Mouse (Mus musculus) lung, adult 2 months (tissue): Measurements from ENCODE around the gene Mob3b.

Source experiments
- CTCF ChIP-seq: fragments of 200-500 bp; IDR thresholded peaks from 2 replicates; pipeline ENCODE4 v1.5.1; 2011; ENCODE audit warnings: mild to moderate bottlenecking, low read length, control low read depth; ENCODE audit not compliant: insufficient read depth
- POLR2A ChIP-seq: fragments of 200-500 bp; IDR thresholded peaks from 2 replicates; pipeline ENCODE4 v1.6.1; 2011; ENCODE audit warnings: low read depth, mild to moderate bottlenecking, control low read depth, low read length, borderline replicate concordance; ENCODE audit errors: extremely low read depth

DNA sequence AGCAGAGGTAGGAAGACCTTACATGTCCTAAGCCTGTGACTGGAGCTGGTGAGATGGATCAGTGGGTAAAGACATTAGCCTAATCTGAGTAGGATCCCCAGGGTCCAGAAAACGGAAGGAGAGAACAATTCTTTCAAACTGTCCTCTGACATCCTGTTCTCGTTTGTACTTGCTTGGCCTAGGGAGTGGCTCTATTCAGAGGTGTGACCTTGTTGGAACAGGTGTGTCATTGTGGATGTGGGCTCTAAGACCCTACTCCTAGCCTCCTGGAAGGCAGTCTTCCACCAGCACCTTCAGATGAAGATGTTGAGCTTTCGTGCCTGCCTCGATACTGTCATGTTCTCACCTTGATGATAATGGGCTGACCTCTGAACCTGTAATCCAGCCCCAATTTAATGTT is 251.1 kb downstream of the Mob3b start:
- TF ChIP-seq POLR2A, result no peak
- no peak for TF ChIP-seq CTCF
